Mouse (Mus musculus): ENCODE measurements around the gene Mrc1. TPM values are rescaled to one million over a fixed set of nuclear protein-coding genes. Genes with fewer than 3 reads are reported as not detected.

The Mrc1 gene
- total RNA-seq, 2 experiments from 2014 or later = 37.7 to 43.6 TPM

DNA sequence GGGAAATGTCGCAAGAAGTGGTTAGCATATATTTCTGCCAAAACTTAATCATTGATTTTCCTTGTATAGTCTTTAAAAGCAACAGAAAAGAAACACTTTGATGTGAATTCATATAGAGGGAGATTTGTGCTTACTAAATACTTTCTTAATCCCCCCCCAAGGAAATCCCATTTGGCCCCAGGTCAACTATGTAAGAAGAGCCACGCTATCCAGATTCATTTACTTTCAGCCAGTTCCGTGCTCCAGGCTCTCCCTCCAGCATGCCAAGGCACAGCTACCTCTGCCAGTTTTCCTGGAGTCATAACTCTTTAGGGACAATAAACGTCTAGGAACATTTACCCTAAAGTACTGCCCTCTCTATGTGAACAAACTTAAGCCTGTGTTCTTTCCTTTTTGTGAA lies 8.5 kb downstream of the Mrc1 start:
- ATAC-seq (replicated peaks; ENCODE audit: low FRiP score, poor library complexity, severe bottlenecking) = no peak

DNA sequence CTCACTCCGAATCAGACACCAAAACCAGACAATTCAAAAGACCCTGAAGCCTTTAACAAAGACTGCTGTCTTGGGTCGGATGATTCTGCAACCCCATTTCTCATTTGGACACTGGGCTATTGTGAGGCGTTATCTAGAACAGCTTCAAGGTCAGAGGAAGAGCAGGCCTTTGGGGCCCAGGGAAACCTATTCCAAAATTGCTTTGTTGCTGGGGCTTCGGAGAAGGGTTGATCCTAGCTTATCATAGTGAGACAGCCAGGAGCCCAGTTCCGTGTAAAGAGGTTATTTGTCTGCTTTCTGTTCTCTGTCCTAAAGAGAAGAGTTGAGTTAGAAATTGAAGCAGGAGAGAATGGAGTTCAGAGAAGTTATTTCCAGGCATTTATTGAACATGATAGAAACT lies 10.0 kb downstream of the Mrc1 start:
- ATAC-seq (replicated peaks; ENCODE audit: low FRiP score, poor library complexity, severe bottlenecking) = no peak

DNA sequence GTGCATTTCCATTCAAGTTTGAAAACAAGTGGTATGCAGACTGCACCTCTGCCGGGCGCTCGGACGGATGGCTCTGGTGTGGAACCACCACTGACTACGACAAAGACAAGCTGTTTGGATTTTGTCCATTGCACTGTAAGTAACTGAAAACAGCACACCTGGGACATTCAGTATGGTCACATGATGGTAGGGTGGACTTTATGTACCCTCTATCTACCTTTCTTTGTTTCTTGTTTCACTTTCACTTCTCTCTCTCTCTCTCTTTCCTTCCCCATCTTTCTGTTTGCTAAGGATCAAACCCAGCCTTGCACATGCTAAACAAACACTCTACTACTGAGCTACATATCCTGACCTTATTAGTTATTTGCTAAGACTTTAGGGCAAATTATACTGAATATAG lies 15.0 kb downstream of the Mrc1 start:
- ATAC-seq (replicated peaks; ENCODE audit: low FRiP score, poor library complexity, severe bottlenecking) = no peak

DNA sequence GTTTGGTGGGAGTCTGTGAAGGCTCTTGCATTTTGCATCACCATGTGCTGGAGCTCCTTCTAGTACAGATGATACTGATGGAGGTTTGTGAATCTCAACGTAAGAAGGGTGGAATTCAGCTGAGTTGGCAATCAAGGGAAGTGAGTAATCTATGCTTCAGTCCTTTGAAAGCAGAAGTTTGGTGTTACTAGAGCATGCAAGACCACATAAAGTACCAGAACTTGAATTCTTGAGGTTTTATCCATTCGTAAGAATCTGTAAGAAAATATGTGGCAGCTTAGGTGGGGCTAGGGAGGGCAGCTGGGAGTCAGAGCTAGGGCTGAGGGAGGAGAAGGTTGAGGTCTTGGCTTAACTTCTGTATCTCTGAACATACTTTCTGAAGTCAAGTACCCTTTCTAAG lies 15.5 kb downstream of the Mrc1 start:
- ATAC-seq (replicated peaks; ENCODE audit: low FRiP score, poor library complexity, severe bottlenecking) = no peak

DNA sequence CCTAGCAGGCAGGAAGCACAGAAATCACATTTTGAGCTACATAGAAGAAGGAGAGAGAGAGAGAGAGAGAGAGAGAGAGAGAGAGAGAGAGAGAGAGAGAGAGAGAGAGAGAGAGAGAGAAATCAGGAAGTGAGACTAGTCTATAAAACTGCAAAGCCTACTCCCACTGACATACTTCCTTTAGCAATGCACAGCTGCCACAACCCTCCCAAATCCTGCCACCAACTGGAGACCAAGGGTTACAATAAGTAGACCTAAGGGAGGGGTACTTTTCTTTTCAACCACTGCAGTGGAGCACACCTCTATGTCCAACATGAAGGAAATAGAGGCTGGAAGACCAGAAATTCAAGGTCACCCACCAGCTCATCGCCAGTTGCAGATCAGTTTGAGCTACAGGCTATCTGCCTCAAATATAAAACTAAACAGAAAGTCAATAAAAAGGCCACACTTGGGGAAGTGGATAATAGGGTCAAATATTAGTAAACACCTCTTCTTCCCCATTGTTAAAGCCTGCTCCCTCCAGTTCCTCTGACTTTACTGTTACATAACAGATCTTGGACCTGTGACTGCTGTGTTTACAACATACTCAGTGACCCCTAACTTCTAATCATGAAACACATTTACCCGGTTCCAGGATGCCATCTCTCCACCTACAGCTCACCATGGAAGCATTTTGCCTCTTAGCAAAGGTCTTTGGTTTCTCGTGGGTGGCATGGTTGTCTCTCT lies 20.8 kb downstream of the Mrc1 start:
- ATAC-seq (replicated peaks; ENCODE audit: low FRiP score, poor library complexity, severe bottlenecking) = no peak

DNA sequence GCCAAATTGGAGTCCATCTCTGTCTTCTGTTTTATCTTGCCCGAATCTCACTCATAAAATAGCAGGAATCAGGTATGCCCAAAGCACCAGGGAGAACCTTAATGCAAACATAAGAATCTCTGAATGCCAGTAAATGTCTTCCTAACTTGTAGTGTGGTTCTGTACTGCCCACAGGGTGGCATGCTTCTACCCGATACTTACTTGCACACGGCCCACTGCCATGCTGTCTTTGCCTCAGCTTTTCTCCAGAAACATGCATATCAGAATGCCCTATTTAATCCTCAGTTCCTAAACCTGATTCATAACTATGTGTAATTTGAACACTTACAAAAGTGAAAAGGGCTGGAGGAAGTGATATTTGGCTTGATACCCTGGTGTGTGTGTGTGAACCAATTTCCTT lies 22.7 kb downstream of the Mrc1 start:
- no peak for ATAC-seq (replicated peaks; ENCODE audit: low FRiP score, poor library complexity, severe bottlenecking)

DNA sequence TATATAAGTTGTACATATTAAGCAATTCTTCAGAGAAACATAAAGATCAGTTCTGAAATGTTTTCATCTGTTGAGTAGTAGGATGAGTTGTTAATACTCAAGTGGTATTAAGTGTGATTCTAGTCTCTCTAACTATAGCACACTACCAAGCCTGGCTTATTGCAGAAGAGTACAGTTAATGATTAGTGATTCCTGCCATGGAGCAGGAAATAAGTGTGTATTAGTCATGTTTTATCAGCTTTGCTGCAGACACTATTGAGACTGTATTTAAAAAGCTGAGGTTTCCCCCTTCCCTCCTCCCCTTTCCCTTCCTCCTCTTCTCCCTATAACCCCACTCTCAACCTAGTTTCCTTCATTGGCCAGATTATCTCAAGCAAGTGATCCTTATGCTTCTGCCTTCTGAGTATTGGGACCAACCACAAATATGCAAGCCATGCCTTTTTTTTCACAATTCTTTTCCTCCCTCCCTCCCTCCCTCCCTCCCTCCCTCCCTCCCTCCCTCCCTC lies 29.2 kb downstream of the Mrc1 start:
- ATAC-seq (replicated peaks; ENCODE audit: low FRiP score, poor library complexity, severe bottlenecking) = no peak

DNA sequence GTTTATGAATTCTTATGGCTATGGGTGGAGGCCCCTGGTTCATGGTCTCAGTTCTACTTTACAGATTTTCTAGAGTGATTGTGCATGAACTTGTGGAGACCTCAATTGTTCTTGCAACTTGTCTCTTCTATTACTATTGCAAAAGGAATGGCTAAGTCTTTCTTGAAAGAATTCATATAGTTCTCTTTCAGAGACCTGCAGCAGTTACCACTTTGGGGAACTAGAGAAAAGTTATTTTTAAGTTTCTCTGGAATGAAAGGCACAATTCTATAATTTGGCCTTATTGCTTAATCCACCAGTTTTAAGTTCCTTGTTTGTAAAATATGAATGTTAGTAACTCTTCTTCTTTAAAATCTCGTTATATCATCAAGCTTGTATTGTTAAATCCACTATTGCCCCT lies 32.9 kb downstream of the Mrc1 start:
- no peak for ATAC-seq (replicated peaks; ENCODE audit: low FRiP score, poor library complexity, severe bottlenecking)

DNA sequence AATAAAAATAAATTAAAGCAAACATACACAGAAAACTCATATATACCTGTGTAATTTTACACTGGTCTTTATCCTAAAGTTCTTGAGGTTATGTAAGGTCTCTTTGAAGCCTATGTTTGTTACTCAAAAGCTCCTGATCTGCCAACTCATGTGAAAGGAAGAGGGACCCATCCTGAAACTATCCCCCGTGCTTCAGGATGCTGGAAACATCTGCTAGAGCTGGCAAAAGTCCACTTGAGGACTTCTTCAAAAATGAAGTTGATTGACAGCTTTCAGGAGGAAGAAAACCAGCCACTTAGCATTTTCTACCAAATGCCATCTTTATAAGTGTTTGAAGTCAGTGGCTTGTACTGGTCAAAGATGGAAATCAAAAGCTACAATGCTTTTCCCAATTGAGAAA lies 40.0 kb downstream of the Mrc1 start:
- no peak for ATAC-seq (replicated peaks; ENCODE audit: low FRiP score, poor library complexity, severe bottlenecking)

DNA sequence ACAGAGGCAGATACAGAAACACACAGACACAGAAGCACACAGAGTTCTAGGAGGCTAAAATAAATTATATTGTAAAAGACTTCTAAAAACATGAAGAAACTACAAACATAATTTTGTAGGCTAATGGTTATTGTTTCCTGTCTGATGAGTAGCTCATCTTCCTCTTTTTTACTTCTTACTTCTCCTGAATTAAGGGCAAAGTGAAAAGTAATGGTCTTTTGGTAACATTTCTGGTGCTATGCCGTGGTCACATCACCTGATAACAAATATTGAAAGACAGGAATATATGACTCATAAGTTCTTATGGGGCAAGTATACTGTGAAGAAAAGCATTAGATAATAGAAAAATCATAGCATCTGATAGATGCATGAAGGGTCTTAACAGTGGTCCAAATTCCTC lies 42.9 kb downstream of the Mrc1 start:
- no peak for ATAC-seq (replicated peaks; ENCODE audit: low FRiP score, poor library complexity, severe bottlenecking)

DNA sequence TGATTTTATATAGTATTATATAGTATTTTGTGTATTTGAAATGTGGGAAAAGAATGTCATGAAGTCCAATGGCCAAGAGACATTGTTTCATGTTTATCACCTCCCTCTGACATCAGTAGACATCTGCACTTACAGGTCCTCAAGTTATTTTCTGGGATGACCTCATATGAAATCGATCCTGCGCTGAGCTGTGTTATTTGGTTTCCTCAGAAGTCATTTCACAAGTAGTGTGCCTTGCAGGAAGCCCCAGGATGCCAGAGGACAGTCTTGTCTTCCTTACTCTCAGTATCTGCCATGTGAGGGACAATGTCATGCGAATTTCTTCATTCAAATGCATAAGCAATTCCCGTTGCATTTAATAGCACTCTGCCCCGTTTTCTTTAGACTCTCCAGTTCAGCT lies 46.6 kb downstream of the Mrc1 start:
- ATAC-seq (replicated peaks; ENCODE audit: low FRiP score, poor library complexity, severe bottlenecking) = no peak

DNA sequence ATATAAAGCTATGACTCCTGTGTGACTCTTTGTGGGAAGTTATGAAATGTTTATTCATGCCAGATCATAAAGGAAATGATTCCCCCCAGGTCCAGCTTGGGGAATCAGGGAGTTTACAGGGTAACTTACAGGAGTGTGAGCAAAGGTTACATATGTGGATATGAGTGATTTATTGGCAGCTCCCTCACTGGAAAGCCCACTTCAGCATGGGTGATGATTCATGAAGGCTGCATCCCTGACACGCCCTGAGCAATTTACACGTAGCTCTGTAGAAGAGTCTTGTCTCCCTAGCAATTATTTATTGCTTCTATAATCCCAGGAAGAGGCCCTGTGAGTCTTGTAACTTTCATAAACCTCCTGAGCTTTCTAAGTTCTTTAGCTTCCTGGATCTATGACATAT lies 50.1 kb downstream of the Mrc1 start:
- ATAC-seq (replicated peaks; ENCODE audit: low FRiP score, poor library complexity, severe bottlenecking) = no peak

DNA sequence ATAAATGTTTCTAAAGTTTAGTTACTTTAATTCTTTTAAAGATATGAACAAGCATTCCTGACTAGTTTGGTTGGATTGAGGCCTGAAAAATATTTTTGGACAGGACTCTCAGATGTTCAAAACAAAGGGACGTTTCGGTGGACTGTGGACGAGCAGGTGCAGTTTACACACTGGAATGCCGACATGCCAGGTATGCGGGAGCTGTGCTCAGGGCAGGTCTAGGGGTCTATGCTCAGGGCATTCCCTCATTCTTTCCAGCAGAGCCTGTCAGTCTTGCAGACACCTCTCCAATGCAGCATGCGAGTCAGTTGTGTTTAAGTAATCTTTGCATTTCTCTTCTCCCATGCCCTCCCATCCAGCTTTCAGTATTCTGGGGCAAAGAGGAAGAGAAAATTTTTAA lies 50.6 kb downstream of the Mrc1 start:
- no peak for ATAC-seq (replicated peaks; ENCODE audit: low FRiP score, poor library complexity, severe bottlenecking)

DNA sequence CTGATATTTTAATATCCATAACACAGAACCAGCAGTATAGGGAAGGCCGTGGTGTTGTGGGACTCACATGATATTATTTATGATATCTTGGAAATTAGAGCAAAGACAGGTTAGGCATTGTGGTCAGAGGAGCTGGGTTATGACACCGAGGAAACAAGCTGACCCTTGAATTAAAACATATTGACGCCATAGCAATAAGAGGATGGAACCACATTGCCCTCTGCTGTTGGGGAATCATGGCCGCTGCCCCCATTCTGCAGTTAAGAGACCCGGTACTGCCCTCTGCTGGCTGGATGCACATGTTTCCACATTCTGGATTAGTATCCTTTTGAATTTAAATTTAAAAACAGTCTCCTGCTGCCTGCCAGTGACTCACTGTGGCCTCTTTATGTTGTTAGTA lies 66.1 kb downstream of the Mrc1 start:
- no peak for ATAC-seq (replicated peaks; ENCODE audit: low FRiP score, poor library complexity, severe bottlenecking)

DNA sequence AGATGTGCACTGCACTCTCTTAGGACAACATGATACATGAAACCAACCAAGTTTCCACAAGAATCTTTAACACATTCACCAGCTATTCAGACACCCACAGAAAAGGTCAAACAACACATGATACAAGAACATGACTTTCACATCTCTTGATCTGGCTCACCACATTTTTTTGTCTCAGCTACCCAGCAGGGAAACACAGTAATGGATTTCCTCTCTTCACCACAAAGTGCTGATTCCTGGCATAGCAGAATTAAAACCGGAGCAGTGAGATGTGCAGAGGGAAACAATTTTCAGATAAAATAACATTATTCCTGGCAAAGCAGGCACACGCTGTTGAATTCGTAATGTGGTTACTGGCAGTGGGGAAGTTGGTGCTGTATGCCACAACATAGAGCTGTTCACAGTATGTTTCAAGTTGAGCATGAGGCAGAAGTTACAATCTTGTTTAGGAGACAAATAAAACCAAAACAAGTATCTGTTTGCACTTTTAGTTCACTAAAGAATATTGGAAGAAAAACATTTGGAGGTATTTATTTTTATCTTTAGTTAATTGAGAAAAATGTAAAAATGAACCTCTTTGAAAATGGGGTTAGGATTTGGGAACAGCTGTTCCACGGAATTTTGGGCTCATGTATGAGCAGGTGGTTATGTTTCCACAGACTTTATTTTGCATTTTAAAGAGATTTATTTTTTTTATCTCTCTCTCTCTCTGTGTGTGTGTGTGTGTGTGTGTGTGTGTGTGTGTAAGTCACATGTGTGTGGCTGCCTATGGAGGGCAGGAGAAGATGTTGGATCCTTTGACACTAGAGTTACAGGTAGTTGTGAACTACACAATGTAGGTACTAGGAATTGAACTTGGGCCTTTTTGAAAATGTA lies 83.6 kb downstream of the Mrc1 start:
- no peak for ATAC-seq (replicated peaks; ENCODE audit: low FRiP score, poor library complexity, severe bottlenecking)

DNA sequence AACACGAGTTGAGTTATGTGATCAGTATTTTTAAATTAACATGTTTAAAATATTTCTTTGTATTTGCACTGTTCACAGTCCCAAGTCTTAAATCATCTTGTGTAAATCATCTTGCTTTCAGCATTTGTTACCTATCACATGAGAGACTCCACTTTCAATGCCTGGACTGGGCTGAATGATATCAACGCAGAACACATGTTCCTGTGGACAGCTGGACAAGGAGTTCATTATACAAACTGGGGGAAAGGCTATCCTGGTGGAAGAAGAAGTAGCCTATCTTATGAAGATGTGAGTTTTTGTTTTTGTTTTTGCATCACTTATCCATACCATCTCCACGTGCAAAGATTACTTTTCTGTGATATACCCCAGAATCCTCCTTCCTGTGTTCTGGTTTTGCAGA lies 85.9 kb downstream of the Mrc1 start:
- ATAC-seq (replicated peaks; ENCODE audit: low FRiP score, poor library complexity, severe bottlenecking) = no peak

DNA sequence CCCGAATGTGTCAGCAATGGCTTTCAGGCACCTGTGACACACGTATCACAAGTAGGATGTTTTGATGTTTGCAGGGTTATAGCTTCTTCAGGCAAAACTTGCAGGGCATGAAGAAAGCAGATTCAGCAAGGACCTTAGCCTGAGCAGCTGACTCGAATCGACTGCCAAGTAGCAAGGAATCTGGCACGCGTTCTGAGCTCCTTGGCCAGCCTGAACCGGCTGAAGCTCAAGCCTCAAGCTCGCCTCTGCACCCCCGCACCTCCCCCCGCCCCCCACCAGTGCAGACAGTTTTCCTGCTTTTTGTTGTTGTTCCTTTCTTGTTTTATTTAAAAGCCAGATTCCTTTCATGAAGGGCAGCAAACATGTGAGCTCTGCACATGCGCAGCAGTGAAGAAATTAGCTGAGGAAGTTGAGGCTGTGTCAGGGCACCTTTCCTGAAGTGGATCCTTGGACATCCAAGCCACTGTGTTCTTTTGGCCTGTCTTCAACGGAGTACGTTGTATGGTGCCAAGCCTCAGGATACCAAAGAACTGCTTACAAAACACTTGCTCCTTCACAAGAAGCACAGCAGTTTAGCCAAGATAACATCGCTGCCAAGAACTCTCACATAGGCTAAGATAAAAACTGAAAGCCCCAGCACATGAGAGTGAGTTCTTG lies 112.6 kb downstream of the Mrc1 start:
- no peak for ATAC-seq (replicated peaks; ENCODE audit: low FRiP score, poor library complexity, severe bottlenecking)

DNA sequence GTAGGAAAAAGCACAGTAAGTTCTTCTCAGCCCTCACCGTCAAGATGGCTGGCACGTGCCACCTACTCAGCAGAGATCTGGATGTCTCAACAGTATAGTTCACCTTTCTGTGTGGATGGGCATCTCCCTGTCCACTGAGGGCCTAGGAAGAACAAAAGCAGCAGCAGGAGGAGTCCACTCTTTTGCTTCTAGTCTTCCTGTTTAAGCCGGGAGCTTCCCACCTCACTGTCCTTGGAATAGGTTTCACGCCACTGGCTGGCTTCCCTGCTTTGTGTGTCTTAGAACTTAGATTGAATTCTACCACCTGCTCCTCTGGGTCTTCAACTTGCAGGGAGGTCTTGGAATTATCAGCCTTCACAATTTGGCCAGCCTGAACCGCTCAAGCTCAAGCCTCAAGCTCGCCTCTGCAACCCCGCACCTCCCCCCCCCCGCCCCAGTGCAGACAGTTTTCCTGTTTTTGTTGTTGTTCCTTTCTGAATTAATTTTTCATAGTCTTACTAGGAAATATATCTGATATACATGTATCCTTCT lies 113.2 kb downstream of the Mrc1 start:
- ATAC-seq (replicated peaks; ENCODE audit: low FRiP score, poor library complexity, severe bottlenecking) = no peak
